Mouse (Mus musculus): ENCODE results near the gene Ddx21. TPM values are rescaled to one million over a fixed set of nuclear protein-coding genes. Genes with fewer than 3 reads are reported as not detected.
"Not testable (repeated sequence)": the region's sequence is repeated elsewhere in the genome, so short reads cannot be mapped to it uniquely, and the experiment has no call there.

Ddx21 gene
- polyA plus RNA-seq, 1 experiment from 2014 or later, result 17.1 TPM

- Histone ChIP-seq H3K9ac (no peak overlapping the region), H3K4me1 (replicated peaks) (no peaks in the 10 kb centered on the region), H3K9me3 (no peaks in the 10 kb centered on the region), H3K4me3 (no peak overlapping the region), H3K36me3 (peaks cover 93% of the 10 kb centered on the region), H3K27ac (no peak overlapping the region), H3K27me3 (no peaks in the 10 kb centered on the region), H3K4me2 (no peak overlapping the region)
- no peak for ATAC-seq (ENCODE audit: low FRiP score)
- 69% methylated on average over 4 of the region's 4 CpGs for WGBS
These were observed 13.5 kb downstream of the Ddx21 start for GRCm38 (mm10) chr10:62588616-62589015.

- 97% methylated on average over 1 of the region's 1 CpGs for WGBS
- no peak for ATAC-seq (ENCODE audit: low FRiP score)
- H3K4me1 ChIP-seq (replicated peaks), result peaks cover 3% of the 10 kb centered on the region
- no peak overlapping the region for H3K4me2 ChIP-seq
- H3K9me3 ChIP-seq, result no peaks in the 10 kb centered on the region
- H3K4me3 ChIP-seq, result no peak overlapping the region
- H3K27me3 ChIP-seq, result no peaks in the 10 kb centered on the region
- H3K36me3 ChIP-seq, result peaks cover 79% of the 10 kb centered on the region
- no peak overlapping the region for H3K27ac ChIP-seq
- no peak overlapping the region for H3K9ac ChIP-seq
These were observed 18.8 kb downstream of the Ddx21 start for GRCm38 (mm10) chr10:62583245-62583644.

DNA sequence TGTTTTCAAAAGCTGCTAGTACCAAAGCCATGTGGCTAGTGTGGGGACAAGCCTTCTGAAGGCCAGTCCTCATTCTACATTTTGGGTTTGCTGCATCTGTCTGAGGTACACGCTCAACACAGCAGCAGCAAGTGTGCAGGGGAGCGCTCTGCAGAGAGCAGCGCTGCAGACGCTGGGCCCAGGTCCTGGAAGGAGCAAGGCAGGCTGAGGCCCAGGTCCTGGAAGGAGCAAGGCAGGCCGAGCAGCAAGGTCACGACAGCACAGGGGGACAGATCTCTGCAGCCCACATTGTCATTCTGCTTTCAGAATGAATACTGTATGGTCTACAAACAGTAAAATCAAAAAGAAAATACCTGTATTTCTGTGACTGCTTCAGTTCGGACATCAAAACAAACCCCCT is 19.4 kb downstream of the Ddx21 start:
- H3K36me3 ChIP-seq, result peaks cover 73% of the 10 kb centered on the region
- H3K9me3 ChIP-seq, result no peaks in the 10 kb centered on the region
- peaks cover 3% of the 10 kb centered on the region for H3K4me1 ChIP-seq (replicated peaks)
- H3K27ac ChIP-seq, result no peak overlapping the region
- H3K4me2 ChIP-seq, result no peak overlapping the region
- WGBS, result 85% methylated on average over 7 of the region's 7 CpGs
- H3K4me3 ChIP-seq, result no peak overlapping the region
- no peak for ATAC-seq (ENCODE audit: low FRiP score)
- no peaks in the 10 kb centered on the region for H3K27me3 ChIP-seq
- H3K9ac ChIP-seq, result no peak overlapping the region

- Histone ChIP-seq H3K9ac (no peak overlapping the region), H3K36me3 (peaks cover 69% of the 10 kb centered on the region), H3K9me3 (no peaks in the 10 kb centered on the region), H3K4me1 (replicated peaks) (peaks cover 8% of the 10 kb centered on the region), H3K4me2 (no peak overlapping the region), H3K27ac (no peak overlapping the region), H3K27me3 (no peaks in the 10 kb centered on the region), H3K4me3 (no peak overlapping the region)
- no peak for ATAC-seq (ENCODE audit: low FRiP score)
- 89% methylated on average over 17 of the region's 17 CpGs for WGBS
These were observed 19.8 kb downstream of the Ddx21 start for GRCm38 (mm10) chr10:62582263-62582662.

- WGBS, result 87% methylated on average over 12 of the region's 13 CpGs
- Histone ChIP-seq H3K4me2 (peak overlapping the region; percentile 51; the same call in 1 of the 2 replicates), H3K36me3 (peaks cover 51% of the 10 kb centered on the region), H3K4me1 (replicated peaks) (peaks cover 20% of the 10 kb centered on the region)
- H3K9me3 ChIP-seq; H3K9ac ChIP-seq; H3K27me3 ChIP-seq; ATAC-seq (ENCODE audit: low FRiP score); H3K4me3 ChIP-seq; H3K27ac ChIP-seq: not testable (repeated sequence)
These were observed 23.0 kb downstream of the Ddx21 start for GRCm38 (mm10) chr10:62579129-62579528.

DNA sequence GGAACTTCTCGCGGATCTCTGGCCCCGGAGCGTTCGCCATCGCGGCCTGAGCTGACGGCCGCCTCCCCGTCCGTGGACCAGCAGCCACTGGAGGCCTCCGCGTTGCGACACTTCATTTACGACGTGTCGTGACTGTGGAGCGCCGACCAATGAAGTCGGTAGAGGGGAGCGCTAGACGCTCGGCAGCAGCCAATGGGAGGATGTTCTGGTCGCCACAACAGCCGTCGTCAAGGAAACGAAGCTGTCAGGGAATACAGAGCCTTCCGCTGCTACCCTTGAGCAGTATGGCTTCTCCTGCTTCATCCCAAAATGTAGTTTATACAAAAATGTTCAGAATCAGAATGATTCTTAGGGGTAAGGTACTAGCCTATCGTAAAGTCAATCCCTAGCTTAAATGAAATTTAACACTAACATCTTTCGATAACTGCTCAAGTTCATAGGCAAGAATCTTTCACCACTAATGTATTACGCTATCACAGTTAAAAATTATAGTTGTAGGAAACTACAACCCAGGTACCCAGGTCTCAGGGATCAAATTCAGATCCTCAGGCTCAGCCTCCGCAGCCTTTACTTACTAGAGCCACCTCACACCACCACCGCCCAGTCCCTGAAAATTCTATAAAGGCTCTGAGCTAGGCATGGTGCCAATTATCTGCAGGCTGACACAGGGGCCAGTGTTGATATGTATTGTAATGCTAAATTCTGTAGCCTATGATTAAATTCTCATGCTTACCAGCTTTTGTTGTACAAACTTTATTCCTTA is 23.6 kb downstream of the Ddx21 start, which contains the start of gene Kif1bp:
Gene Kif1bp, minus strand, starts transcription at position 120 of the 763 bp plus-strand sequence.
- Histone ChIP-seq H3K4me1 (replicated peaks) (peaks cover 20% of the 10 kb centered on the region), H3K9ac (peak within 1 kb of the TSS; percentile 92), H3K4me2 (peak within 1 kb of the TSS; percentile 86), H3K27ac (peak within 1 kb of the TSS; percentile 92), H3K27me3 (no peaks in the 10 kb centered on the region), H3K9me3 (no peaks in the 10 kb centered on the region), H3K36me3 (peaks cover 51% of the 10 kb centered on the region), H3K4me3 (peak within 1 kb of the TSS; percentile 90)
- peak; percentile 100 for ATAC-seq (ENCODE audit: low FRiP score)
- 5% methylated on average over 33 of the region's 33 CpGs for WGBS

- H3K9ac ChIP-seq, result peak overlapping the region; percentile 92
- peak overlapping the region; percentile 90 for H3K4me3 ChIP-seq
- H3K27ac ChIP-seq, result peak overlapping the region; percentile 92
- WGBS, result 1% methylated on average over 54 of the region's 54 CpGs
- H3K4me1 ChIP-seq (replicated peaks), result peaks cover 20% of the 10 kb centered on the region
- H3K36me3 ChIP-seq, result peaks cover 50% of the 10 kb centered on the region
- peak; percentile 86 for ATAC-seq (ENCODE audit: low FRiP score)
- H3K9me3 ChIP-seq, result no peaks in the 10 kb centered on the region
- H3K27me3 ChIP-seq, result no peaks in the 10 kb centered on the region
- peak overlapping the region; percentile 86 for H3K4me2 ChIP-seq
These were observed 24.3 kb downstream of the Ddx21 start for GRCm38 (mm10) chr10:62577673-62578337.

- no peak for ATAC-seq (ENCODE audit: low FRiP score)
- peaks cover 47% of the 10 kb centered on the region for H3K36me3 ChIP-seq
- H3K27ac ChIP-seq, result no peak overlapping the region
- no peak overlapping the region for H3K4me3 ChIP-seq
- no peak overlapping the region for H3K9ac ChIP-seq
- H3K9me3 ChIP-seq, result no peaks in the 10 kb centered on the region
- no peaks in the 10 kb centered on the region for H3K27me3 ChIP-seq
- H3K4me1 ChIP-seq (replicated peaks), result peaks cover 20% of the 10 kb centered on the region
- WGBS, result 91% methylated on average over 13 of the region's 13 CpGs
- H3K4me2 ChIP-seq, result no peak overlapping the region
These were observed 27.1 kb downstream of the Ddx21 start for GRCm38 (mm10) chr10:62575001-62575400.

GRCm38 (mm10) chr10:62570126-62570871 is 31.8 kb downstream of the Ddx21 start:
- no peak overlapping the region for H3K4me2 ChIP-seq
- H3K4me1 ChIP-seq (replicated peaks), result no peaks in the 10 kb centered on the region
- WGBS, result 97% methylated on average over 7 of the region's 7 CpGs
- no peak overlapping the region for H3K9ac ChIP-seq
- no peaks in the 10 kb centered on the region for H3K9me3 ChIP-seq
- no peaks in the 10 kb centered on the region for H3K27me3 ChIP-seq
- H3K36me3 ChIP-seq, result peaks cover 89% of the 10 kb centered on the region
- H3K4me3 ChIP-seq, result no peak overlapping the region
- H3K27ac ChIP-seq, result no peak overlapping the region
- ATAC-seq (ENCODE audit: low FRiP score), result no peak

DNA sequence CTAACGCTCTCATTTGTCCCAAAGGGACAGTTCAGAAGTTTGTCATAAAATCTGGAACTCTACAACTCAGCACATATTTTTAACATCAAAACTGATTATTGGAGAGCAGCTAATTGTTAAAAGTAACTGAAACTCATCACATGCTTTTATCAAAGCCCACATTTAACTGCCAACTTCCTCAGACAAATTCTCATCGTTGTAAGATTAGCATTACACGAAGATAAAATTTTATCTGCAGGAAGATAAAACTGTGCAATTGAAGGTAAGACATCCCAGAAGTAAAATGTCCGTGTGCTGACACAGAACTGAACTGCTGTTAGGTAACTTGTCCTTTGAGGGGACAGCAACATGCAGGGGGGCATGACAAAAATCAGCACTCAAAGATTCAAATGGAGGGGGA is 33.2 kb downstream of the Ddx21 start:
- Histone ChIP-seq H3K27ac (no peak overlapping the region), H3K36me3 (peaks cover 90% of the 10 kb centered on the region), H3K4me2 (no peak overlapping the region), H3K27me3 (no peaks in the 10 kb centered on the region), H3K9ac (no peak overlapping the region), H3K4me1 (replicated peaks) (no peaks in the 10 kb centered on the region), H3K4me3 (no peak overlapping the region), H3K9me3 (no peaks in the 10 kb centered on the region)
- WGBS, result 95% methylated on average over 4 of the region's 4 CpGs
- no peak for ATAC-seq (ENCODE audit: low FRiP score)

DNA sequence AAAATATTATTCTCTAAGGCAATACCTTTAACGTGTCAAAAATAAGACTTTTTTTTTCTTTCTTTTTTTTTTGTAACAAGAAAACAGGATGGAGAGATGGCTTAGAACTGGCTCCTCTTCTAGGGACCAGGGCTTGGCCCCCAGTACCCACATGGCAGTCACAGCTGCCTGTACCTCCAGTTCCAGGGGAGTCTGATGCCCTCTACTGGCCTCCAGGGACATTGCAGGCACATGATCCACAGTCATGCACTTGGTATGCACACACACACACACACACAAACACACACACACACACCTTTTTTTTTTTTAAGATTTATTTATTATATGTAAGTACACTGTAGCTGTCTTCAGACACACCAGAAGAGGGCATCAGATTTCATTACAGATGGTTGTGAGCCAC is 44.3 kb downstream of the Ddx21 start:
- ATAC-seq (ENCODE audit: low FRiP score), result no peak
- no peak overlapping the region for H3K9ac ChIP-seq
- WGBS, result 87% methylated on average over 1 of the region's 1 CpGs
- peaks cover 78% of the 10 kb centered on the region for H3K36me3 ChIP-seq
- no peak overlapping the region for H3K4me3 ChIP-seq
- H3K9me3 ChIP-seq, result no peaks in the 10 kb centered on the region
- H3K27me3 ChIP-seq, result no peaks in the 10 kb centered on the region
- H3K4me2 ChIP-seq, result no peak overlapping the region
- no peaks in the 10 kb centered on the region for H3K4me1 ChIP-seq (replicated peaks)
- H3K27ac ChIP-seq, result no peak overlapping the region

DNA sequence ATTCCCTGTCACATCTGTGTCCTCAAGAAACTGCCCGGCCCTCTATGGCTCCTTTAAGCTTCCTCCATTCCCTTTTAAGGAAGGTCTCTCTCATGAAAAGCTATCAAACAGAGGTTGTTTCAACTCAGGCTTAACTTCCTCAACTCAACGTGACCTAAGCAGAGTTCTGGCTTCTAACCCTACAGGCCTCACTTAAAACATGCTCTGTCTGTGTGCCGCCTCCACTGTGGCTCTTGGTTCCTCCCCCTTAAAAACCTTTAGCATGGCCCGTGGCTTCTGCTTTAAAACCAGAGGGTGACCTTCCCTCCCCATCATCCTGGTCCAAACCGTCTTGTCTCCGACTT is 45.6 kb downstream of the Ddx21 start:
- Histone ChIP-seq H3K36me3 (peaks cover 66% of the 10 kb centered on the region), H3K4me3 (no peak overlapping the region), H3K27ac (no peak overlapping the region), H3K4me1 (replicated peaks) (no peaks in the 10 kb centered on the region), H3K9ac (no peak overlapping the region), H3K27me3 (no peaks in the 10 kb centered on the region), H3K4me2 (no peak overlapping the region), H3K9me3 (no peaks in the 10 kb centered on the region)
- 93% methylated on average over 6 of the region's 6 CpGs for WGBS
- ATAC-seq (ENCODE audit: low FRiP score), result no peak

Data from hindbrain, embryonic 13.5 days (tissue).